Mouse (Mus musculus): Measurements from ENCODE around the gene Gm29735. TPM values are rescaled to one million over a fixed set of nuclear protein-coding genes. Genes with fewer than 3 reads are reported as not detected.
A peak's percentile ranks its signal among the peaks of the same experiment; 100 is the strongest.
"Not testable (repeated sequence)": the region's sequence is repeated elsewhere in the genome, so short reads cannot be mapped to it uniquely, and the experiment has no call there.

The Gm29735 gene
- total and polyA plus RNA-seq, 3 experiments, result not detected

DNA sequence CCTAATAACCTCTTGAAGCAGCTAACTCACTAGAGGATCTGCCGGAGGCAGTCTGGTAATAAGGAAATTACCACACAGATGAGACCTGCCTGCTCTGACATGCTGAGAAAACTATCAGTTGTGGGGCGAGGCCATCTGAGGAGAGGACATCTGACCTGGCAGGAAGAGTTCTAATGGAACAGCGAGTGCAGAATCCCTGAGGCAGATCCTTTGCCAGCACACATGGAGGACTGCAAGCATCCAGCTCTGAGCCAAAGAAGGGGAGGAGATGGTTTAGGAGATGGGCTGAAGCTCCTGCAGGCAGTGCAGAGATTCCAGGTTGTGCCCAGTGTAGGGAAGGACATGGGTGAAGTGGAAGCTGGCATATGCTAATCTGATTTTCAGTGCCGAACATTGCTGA lies 4.7 kb downstream of the Gm29735 start:
- intact Hi-C loops (cut with DNase I), result no loop called here
- H3K79me2 ChIP-seq (replicated peaks; ENCODE audit: control insufficient read depth, insufficient read depth, low read length), result no peaks in the 10 kb centered on the region
- no peak for TF ChIP-seq POLR2A (IDR thresholded peaks at IDR 0.05; ENCODE audit: insufficient read depth, low read depth, low read length)
- no peak for TF ChIP-seq EP300 (IDR thresholded peaks at IDR 0.05; ENCODE audit: insufficient read depth, low read depth, low read length)
- no peak for TF ChIP-seq CTCF (IDR thresholded peaks at IDR 0.05)
- H3K27me3 ChIP-seq (ENCODE audit: control insufficient read depth, insufficient read depth, low read length), result no peaks in the 10 kb centered on the region
- WGBS, result 71% methylated on average over 4 of the region's 4 CpGs
- no peak overlapping the region for H3K27ac ChIP-seq
- H3K36me3 ChIP-seq (ENCODE audit: control insufficient read depth, insufficient read depth, low read length), result no peaks in the 10 kb centered on the region
- H3K9ac ChIP-seq (ENCODE audit: low read depth, low read length), result no peak overlapping the region
- no peak for DNase-seq
- no peaks in the 10 kb centered on the region for H3K4me1 ChIP-seq (ENCODE audit: control insufficient read depth, insufficient read depth, low read length)
- H3K4me3 ChIP-seq, result no peak overlapping the region

DNA sequence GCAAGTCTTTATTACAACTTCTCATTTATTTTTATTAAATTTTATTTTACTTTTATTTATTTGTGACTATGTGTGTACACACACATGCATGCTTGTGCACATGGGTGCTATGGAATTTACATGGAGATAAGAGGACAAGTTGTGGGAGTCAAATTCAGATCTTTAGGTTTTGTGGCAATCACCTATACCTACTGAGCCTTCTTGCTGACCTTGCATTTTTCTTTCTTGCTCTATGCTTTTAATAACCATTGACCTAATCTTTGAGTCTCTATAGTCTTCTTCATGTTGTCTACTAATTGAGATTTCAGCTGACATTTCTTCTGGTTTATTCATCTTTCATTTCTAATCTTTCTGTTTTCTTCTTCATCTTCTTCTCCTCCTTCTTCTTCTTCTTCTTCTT lies 8.3 kb downstream of the Gm29735 start:
- Histone ChIP-seq H3K9ac (ENCODE audit: low read depth, low read length) (no peak overlapping the region), H3K4me1 (ENCODE audit: control insufficient read depth, insufficient read depth, low read length) (no peaks in the 10 kb centered on the region), H3K79me2 (replicated peaks; ENCODE audit: control insufficient read depth, insufficient read depth, low read length) (no peaks in the 10 kb centered on the region), H3K4me3 (no peak overlapping the region), H3K27me3 (ENCODE audit: control insufficient read depth, insufficient read depth, low read length) (no peaks in the 10 kb centered on the region), H3K27ac (no peak overlapping the region), H3K36me3 (ENCODE audit: control insufficient read depth, insufficient read depth, low read length) (no peaks in the 10 kb centered on the region)
- no peak for TF ChIP-seq POLR2A (IDR thresholded peaks at IDR 0.05; ENCODE audit: insufficient read depth, low read depth, low read length)
- no peak for TF ChIP-seq CTCF (IDR thresholded peaks at IDR 0.05)
- no peak for TF ChIP-seq EP300 (IDR thresholded peaks at IDR 0.05; ENCODE audit: insufficient read depth, low read depth, low read length)
- no peak for DNase-seq
- intact Hi-C loops (cut with DNase I), result loop anchor here (10.0 kb wide), 1 partner anchor 64 kb away; no protein-coding TSS in a partner anchor

DNA sequence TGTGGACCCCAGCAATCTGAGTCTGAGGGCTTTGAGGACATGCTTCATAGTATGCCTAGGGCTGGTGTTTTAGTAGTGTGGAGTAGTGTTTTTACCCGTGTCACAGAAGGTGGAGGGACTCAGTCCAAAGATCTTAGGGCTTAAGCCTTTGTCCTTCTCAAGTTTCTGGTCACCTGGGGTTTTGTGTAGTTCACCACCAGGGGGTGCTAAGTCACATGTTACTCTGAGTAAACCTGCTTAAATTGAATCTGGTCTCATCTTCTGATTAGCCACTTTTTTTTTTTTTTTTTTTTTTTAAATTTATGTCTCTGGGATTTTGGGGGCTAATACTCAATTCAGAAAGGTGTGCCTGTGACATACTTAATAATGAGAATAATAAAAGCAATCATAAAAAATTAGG lies 10.9 kb downstream of the Gm29735 start:
- Histone ChIP-seq H3K9ac (ENCODE audit: low read depth, low read length) (no peak overlapping the region), H3K4me1 (ENCODE audit: control insufficient read depth, insufficient read depth, low read length) (peaks cover 1% of the 10 kb centered on the region; the same call in 1 of the 2 replicates), H3K4me3 (no peak overlapping the region), H3K27me3 (ENCODE audit: control insufficient read depth, insufficient read depth, low read length) (no peaks in the 10 kb centered on the region), H3K36me3 (ENCODE audit: control insufficient read depth, insufficient read depth, low read length) (no peaks in the 10 kb centered on the region), H3K27ac (no peak overlapping the region), H3K79me2 (replicated peaks; ENCODE audit: control insufficient read depth, insufficient read depth, low read length) (no peaks in the 10 kb centered on the region)
- WGBS, result 4% methylated on average over 1 of the region's 1 CpGs
- intact Hi-C loops (cut with DNase I), result loop anchor here (2.0 to 10.0 kb wide), 2 partner anchors 61 to 139 kb away; no protein-coding TSS in a partner anchor
- DNase-seq, result peak in 1 of 2 experiments; percentile 14
- TF ChIP-seq POLR2A (IDR thresholded peaks at IDR 0.05; ENCODE audit: insufficient read depth, low read depth, low read length) (no peak), CTCF (IDR thresholded peaks at IDR 0.05) (peak; percentile 74)

DNA sequence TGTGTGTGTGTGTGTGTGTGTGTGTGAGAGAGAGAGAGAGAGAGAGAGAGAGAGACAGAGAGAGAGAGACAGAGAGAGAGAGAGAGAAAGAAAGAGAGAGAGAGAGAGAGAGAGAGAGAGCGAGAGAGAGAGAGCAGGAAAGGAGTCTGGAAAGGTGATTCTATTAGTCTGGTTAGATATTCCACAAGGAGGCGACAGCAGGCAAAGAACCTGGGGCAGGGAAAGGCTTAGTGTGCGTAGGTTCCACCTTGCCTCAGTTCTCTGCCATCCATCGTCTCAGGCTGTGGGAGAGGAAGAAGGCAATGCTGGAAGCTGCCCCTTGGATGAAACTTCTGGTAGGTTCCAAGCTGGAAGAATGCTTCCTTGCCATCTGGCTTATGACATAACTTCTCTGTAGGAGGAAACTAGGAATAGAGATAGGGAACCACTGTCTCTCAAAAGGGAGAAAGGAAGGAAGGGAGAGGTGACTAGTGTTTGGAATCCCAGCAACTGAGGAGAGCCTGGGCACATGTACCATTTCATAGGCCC lies 11.4 kb downstream of the Gm29735 start:
- no peak overlapping the region for H3K27ac ChIP-seq
- H3K4me1 ChIP-seq (ENCODE audit: control insufficient read depth, insufficient read depth, low read length), result peaks cover 1% of the 10 kb centered on the region; the same call in 1 of the 2 replicates
- no peak overlapping the region for H3K9ac ChIP-seq (ENCODE audit: low read depth, low read length)
- TF ChIP-seq EP300 (IDR thresholded peaks at IDR 0.05; ENCODE audit: insufficient read depth, low read depth, low read length) (no peak), POLR2A (IDR thresholded peaks at IDR 0.05; ENCODE audit: insufficient read depth, low read depth, low read length) (no peak), CTCF (IDR thresholded peaks at IDR 0.05) (no peak)
- no peaks in the 10 kb centered on the region for H3K27me3 ChIP-seq (ENCODE audit: control insufficient read depth, insufficient read depth, low read length)
- WGBS, result 49% methylated on average over 4 of the region's 4 CpGs
- no peaks in the 10 kb centered on the region for H3K79me2 ChIP-seq (replicated peaks; ENCODE audit: control insufficient read depth, insufficient read depth, low read length)
- intact Hi-C loops (cut with DNase I), result loop anchor here (2.0 to 10.0 kb wide), 2 partner anchors 61 to 103 kb away; no protein-coding TSS in a partner anchor
- no peak for DNase-seq
- H3K36me3 ChIP-seq (ENCODE audit: control insufficient read depth, insufficient read depth, low read length), result no peaks in the 10 kb centered on the region
- H3K4me3 ChIP-seq, result no peak overlapping the region

DNA sequence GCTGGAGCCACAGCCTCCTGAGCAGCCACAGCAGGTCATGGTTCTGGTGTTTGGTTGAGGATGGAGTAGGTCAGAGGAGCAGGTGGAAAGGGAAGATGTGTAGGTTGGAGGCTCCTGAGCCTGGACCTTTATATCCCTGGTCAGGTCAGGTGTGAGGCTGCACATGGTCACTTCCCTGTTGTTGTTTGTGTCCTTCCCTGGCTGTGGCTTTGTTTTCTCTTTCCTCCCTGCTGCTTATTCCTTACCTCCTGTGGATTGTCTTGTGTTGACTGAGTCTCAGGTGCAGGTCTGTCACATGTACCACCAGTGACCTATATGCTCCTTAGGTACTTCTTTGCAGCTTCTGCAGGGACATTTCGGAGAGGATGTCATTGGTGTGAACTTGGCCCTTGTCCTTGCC lies 12.4 kb downstream of the Gm29735 start, which contains the start of gene Gm45337:
Gene Gm45337, minus strand, starts transcription at position 101 of the 400 bp plus-strand sequence.
- H3K4me1 ChIP-seq (ENCODE audit: control insufficient read depth, insufficient read depth, low read length), result peaks cover 1% of the 10 kb centered on the region; the same call in 1 of the 2 replicates
- no peaks in the 10 kb centered on the region for H3K27me3 ChIP-seq (ENCODE audit: control insufficient read depth, insufficient read depth, low read length)
- no peak within 1 kb of the TSS for H3K9ac ChIP-seq (ENCODE audit: low read depth, low read length)
- no peak within 1 kb of the TSS for H3K27ac ChIP-seq
- no peak for DNase-seq
- no peaks in the 10 kb centered on the region for H3K79me2 ChIP-seq (replicated peaks; ENCODE audit: control insufficient read depth, insufficient read depth, low read length)
- no peak within 1 kb of the TSS for H3K4me3 ChIP-seq
- intact Hi-C loops (cut with DNase I), result loop anchor here (2.0 to 10.0 kb wide), 2 partner anchors 60 to 104 kb away; no protein-coding TSS in a partner anchor
- 68% methylated on average over 1 of the region's 1 CpGs for WGBS
- TF ChIP-seq POLR2A (IDR thresholded peaks at IDR 0.05; ENCODE audit: insufficient read depth, low read depth, low read length) (no peak), CTCF (IDR thresholded peaks at IDR 0.05) (no peak), EP300 (IDR thresholded peaks at IDR 0.05; ENCODE audit: insufficient read depth, low read depth, low read length) (no peak)
- H3K36me3 ChIP-seq (ENCODE audit: control insufficient read depth, insufficient read depth, low read length), result no peaks in the 10 kb centered on the region

DNA sequence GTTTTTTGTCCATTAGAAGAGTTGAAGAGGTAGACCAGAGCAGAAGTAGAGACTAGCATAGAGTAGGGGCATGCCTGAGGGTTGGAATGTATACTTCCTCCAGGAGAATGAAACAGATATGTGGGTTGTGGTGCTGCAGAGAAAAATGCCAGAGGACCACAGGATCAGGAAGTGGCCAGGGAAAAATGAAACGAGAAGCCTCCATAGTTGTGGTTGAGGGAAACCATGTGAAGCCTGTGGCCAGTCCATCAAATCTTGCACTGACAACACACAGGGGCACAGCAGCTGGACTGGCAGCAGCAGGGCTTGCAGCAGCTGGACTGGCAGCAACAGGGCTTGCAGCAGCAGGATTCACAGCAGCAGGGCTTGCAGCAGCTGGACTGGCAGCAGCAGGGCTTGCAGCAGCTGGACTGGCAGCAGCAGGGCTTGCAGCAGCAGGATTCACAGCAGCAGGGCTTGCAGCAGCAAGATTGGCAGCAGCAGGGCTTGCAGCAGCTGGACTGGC lies 13.4 kb downstream of the Gm29735 start:
- not testable (repeated sequence) for H3K27me3 ChIP-seq (ENCODE audit: control insufficient read depth, insufficient read depth, low read length); DNase-seq; H3K4me3 ChIP-seq; H3K36me3 ChIP-seq (ENCODE audit: control insufficient read depth, insufficient read depth, low read length); H3K4me1 ChIP-seq (ENCODE audit: control insufficient read depth, insufficient read depth, low read length); H3K27ac ChIP-seq; H3K9ac ChIP-seq (ENCODE audit: low read depth, low read length); H3K79me2 ChIP-seq (replicated peaks; ENCODE audit: control insufficient read depth, insufficient read depth, low read length)
- 7% methylated on average over 1 of the region's 1 CpGs for WGBS
- intact Hi-C loops (cut with DNase I), result loop anchor here (2.0 to 10.0 kb wide), 2 partner anchors 59 to 105 kb away; no protein-coding TSS in a partner anchor

All from heart, adult 2 months (tissue).